Mouse (Mus musculus) heart, postnatal 0 days (tissue): ENCODE results near the gene Smad9. TPM values are rescaled to one million over a fixed set of nuclear protein-coding genes. Genes with fewer than 3 reads are reported as not detected.

Experiments
- ATAC-seq: fragments of 200-750 bp; cut with Nextera tagmentation; 2 replicates; pipeline ENCODE4 v1.8.0; 2017; ENCODE audit warnings: low read depth, moderate number of reproducible peaks, moderate library complexity; ENCODE audit not compliant: insufficient read depth
- DNase-seq: peaks from one replicate; pipeline ENCODE4 v3.0.0-alpha.2; 2016; ENCODE audit warnings: low spot score
- H3K27ac ChIP-seq: fragments of 300-500 bp; sonication (generic); 2 replicates; pipeline ENCODE4 v1.5.1; 2014; ENCODE audit warnings: low read depth, mild to moderate bottlenecking
- H3K27me3 ChIP-seq: fragments of 300-500 bp; sonication (generic); 2 replicates; pipeline ENCODE4 v1.6.1; 2014; ENCODE audit warnings: low read length, mixed read lengths; ENCODE audit not compliant: control insufficient read depth, insufficient read depth
- H3K36me3 ChIP-seq: fragments of 300-500 bp; sonication (generic); replicated peaks from 2 replicates; pipeline ENCODE4 v1.6.1; 2014; ENCODE audit warnings: low read length, mixed read lengths; ENCODE audit not compliant: control insufficient read depth, insufficient read depth
- H3K4me1 ChIP-seq: fragments of 300-500 bp; sonication (generic); 2 replicates; pipeline ENCODE4 v1.6.1; 2014; ENCODE audit warnings: antibody characterized with exemption; ENCODE audit not compliant: control insufficient read depth, insufficient read depth
- H3K4me2 ChIP-seq: fragments of 300-500 bp; sonication (generic); 2 replicates; pipeline ENCODE4 v1.6.1; 2014; ENCODE audit warnings: low read depth, mild to moderate bottlenecking, low read length, moderate library complexity
- H3K4me3 ChIP-seq: fragments of 300-500 bp; sonication (generic); 2 replicates; pipeline ENCODE4 v1.5.1; 2014; ENCODE audit warnings: low read depth, low read length
- H3K9ac ChIP-seq: fragments of 300-500 bp; sonication (generic); replicated peaks from 2 replicates; pipeline ENCODE4 v1.6.1; 2014; ENCODE audit warnings: low read depth, low read length, mixed read lengths
- H3K9me3 ChIP-seq: fragments of 300-500 bp; sonication (generic); replicated peaks from 2 replicates; pipeline ENCODE4 v1.6.1; 2016; ENCODE audit warnings: low read length; ENCODE audit not compliant: control insufficient read depth
- CTCF ChIP-seq: IDR thresholded peaks from 2 replicates; pipeline ENCODE4 v1.5.1; 2016; ENCODE audit warnings: antibody characterized with exemption, control low read depth, low read depth
- EP300 ChIP-seq: IDR thresholded peaks from 2 replicates; pipeline ENCODE4 v1.6.1; 2016; ENCODE audit warnings: antibody characterized with exemption, low read depth
- WGBS: fragments of 180-500 bp; shearing (Covaris S2); extraction: QIAGEN DNeasy Blood & Tissue Kit; methylation state at CpG from one replicate; pipeline ENCODE4 v1.1.7; 2014; 5-methylcytosine and 5-hydroxymethylcytosine counted together
- polyA plus RNA-seq: library from polyadenylated mRNA; unstranded; fragments of >200 nt; fragmentation: Nextera tagmentation; extraction: Ambion mirVana; gene quantifications from 2 replicates; pipeline ENCODE4 v1.2.1, GENCODE M21; 2015
- total RNA-seq: library from RNA; depleted of rRNA; stranded (reverse); fragments of >200 nt; gene quantifications from 2 replicates; pipeline ENCODE4 v1.2.3, GENCODE M21; 2014; ENCODE audit warnings: low replicate concordance; rRNA removed

Gene Smad9
- total and polyA plus RNA-seq, 2 experiments from 2014 or later, result 0.27 to 0.69 TPM

DNA sequence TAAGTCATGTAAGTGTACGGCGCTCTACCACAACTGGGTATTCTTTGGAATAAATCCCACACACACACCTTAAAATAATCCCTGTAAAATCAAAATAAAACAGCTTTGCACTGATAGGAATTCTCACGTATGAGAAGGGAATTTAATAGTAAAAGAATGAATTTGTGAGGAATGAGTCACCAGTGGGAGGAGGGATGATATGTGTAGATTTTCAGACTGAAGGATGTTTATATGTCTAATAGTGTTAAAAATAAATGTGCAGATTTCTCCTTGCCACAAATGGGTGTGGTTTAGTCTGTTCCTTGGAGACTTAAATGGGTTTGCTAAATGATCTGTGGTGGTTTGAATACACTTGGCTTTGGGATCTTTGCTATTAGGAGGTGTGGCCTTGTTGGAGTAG, 77.1 kb downstream of the Smad9 start:
- DNase-seq (no peak), ATAC-seq (no peak)
- H3K4me2 ChIP-seq, result no peak overlapping the region
- H3K9me3 ChIP-seq, result no peaks in the 10 kb centered on the region
- H3K27me3 ChIP-seq, result no peaks in the 10 kb centered on the region
- H3K27ac ChIP-seq, result no peak overlapping the region
- no peaks in the 10 kb centered on the region for H3K36me3 ChIP-seq
- no peak overlapping the region for H3K4me3 ChIP-seq
- no peaks in the 10 kb centered on the region for H3K4me1 ChIP-seq
- 78% methylated on average over 3 of the region's 3 CpGs for WGBS
- no peak for TF ChIP-seq EP300
- TF ChIP-seq CTCF, result no peak
- no peak overlapping the region for H3K9ac ChIP-seq

DNA sequence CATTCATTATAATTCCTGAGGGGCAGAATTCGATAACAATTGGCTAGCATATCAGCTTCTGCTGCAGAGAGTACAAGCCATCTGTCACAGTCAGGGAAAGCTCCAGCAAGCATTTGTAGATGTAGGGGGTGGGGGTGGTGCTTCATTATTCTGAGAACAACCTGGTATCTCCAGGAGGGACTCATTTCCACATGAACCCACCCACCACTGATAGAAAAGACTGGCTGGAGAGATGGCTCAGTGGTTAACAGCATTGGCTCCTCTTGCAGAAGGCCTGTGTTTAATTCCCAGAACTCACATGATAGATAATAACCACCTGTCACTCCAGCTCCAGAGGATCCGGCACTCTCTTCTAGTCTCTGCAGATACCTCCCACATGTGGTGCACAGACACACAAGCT, 80.0 kb downstream of the Smad9 start:
- no peak overlapping the region for H3K4me3 ChIP-seq
- no peak overlapping the region for H3K4me2 ChIP-seq
- no peaks in the 10 kb centered on the region for H3K27me3 ChIP-seq
- no peak for DNase-seq
- WGBS, result 70% methylated on average over 2 of the region's 2 CpGs
- TF ChIP-seq CTCF, result no peak
- no peak for TF ChIP-seq EP300
- no peak overlapping the region for H3K27ac ChIP-seq
- no peaks in the 10 kb centered on the region for H3K9me3 ChIP-seq
- no peaks in the 10 kb centered on the region for H3K36me3 ChIP-seq
- no peak for ATAC-seq
- H3K9ac ChIP-seq, result no peak overlapping the region
- no peaks in the 10 kb centered on the region for H3K4me1 ChIP-seq

Other genes starting within 250 kb of the Smad9 start
- 27.0 and 31.4 TPM in 2 replicates for gene Supt20, start 62.8 kb upstream of the Smad9 start, total RNA-seq
- 30.5 and 31.2 TPM in 2 replicates for gene Supt20, start 62.8 kb upstream of the Smad9 start, polyA plus RNA-seq
- not detected in 2 replicates for gene Gm21958, start 41.2 kb upstream of the Smad9 start, total RNA-seq
- not detected in 2 replicates for gene Gm21958, start 41.2 kb upstream of the Smad9 start, polyA plus RNA-seq
- gene Exosc8, start 20.2 kb upstream of the Smad9 start, total RNA-seq, result 18.8 and 44.5 TPM in 2 replicates
- gene Exosc8, start 20.2 kb upstream of the Smad9 start, polyA plus RNA-seq, result 33.9 and 36.5 TPM in 2 replicates
- 10.4 and 26.9 TPM in 2 replicates for gene Alg5, start 20.0 kb upstream of the Smad9 start, total RNA-seq
- gene Alg5, start 20.0 kb upstream of the Smad9 start, polyA plus RNA-seq, result 37.3 and 41.3 TPM in 2 replicates
- gene Rfxap, start 52.2 kb downstream of the Smad9 start, total RNA-seq, result 10.4 and 14.5 TPM in 2 replicates
- 21.2 and 22.1 TPM in 2 replicates for gene Rfxap, start 52.2 kb downstream of the Smad9 start, polyA plus RNA-seq
- gene Sertm1, start 160.3 kb downstream of the Smad9 start, total RNA-seq, result 0.38 and 1.7 TPM in 2 replicates
- 0.04 and 0.11 TPM in 2 replicates for gene Sertm1, start 160.3 kb downstream of the Smad9 start, polyA plus RNA-seq